Mouse (Mus musculus): Measurements from ENCODE around the gene Itga3. TPM values are rescaled to one million over a fixed set of nuclear protein-coding genes. Genes with fewer than 3 reads are reported as not detected.

The Itga3 gene
- total and polyA plus RNA-seq, 3 experiments, result 5.8 to 53.0 (median 9.0) TPM

- Histone ChIP-seq H3K4me1 (ENCODE audit: control insufficient read depth in 1 of 2, insufficient read depth in 2 of 2) (peaks cover 35 to 73% of the 10 kb centered on the region in 2 experiments), H3K79me2 (replicated peaks; ENCODE audit: control insufficient read depth, extremely low read depth, insufficient read depth, poor library complexity, severe bottlenecking) (no peaks in the 10 kb centered on the region), H3K36me3 (replicated peaks in 1 of 2; ENCODE audit: control insufficient read depth in 1 of 2, insufficient read depth in 1 of 2, low read length in 1 of 2) (no peaks in the 10 kb centered on the region), H3K9ac (ENCODE audit: insufficient read depth, low read depth) (no peak overlapping the region), H3K27ac (ENCODE audit: insufficient read depth, low read depth) (no peak overlapping the region), H3K9me3 (replicated peaks; ENCODE audit: low read length) (no peaks in the 10 kb centered on the region), H3K27me3 (replicated peaks) (peaks cover 15% of the 10 kb centered on the region), H3K4me3 (replicated peaks in 1 of 3; ENCODE audit: low read depth in 2 of 3, low read length in 2 of 3, poor library complexity in 1 of 3) (no peak overlapping the region), H3K4me2 (ENCODE audit: insufficient read depth, low read depth, poor library complexity, severe bottlenecking) (no peak overlapping the region)
- dilution Hi-C loops (cut with MboI; ENCODE audit: extremely low pct_ligation_motif_present, extremely low pct_unique_long_range_greater_than_20kb, low sequenced_read_pairs) (no loop called here), in situ Hi-C loops (cut with MboI; ENCODE audit: low pct_ligation_motif_present, low pct_unique_long_range_greater_than_20kb, low sequenced_read_pairs) (no loop called here)
- DNase-seq (ENCODE audit: extremely low read depth), result no peak
- TF ChIP-seq RCOR1 (conservative IDR thresholded peaks at IDR 0.05; ENCODE audit: low read depth, low read length) (no peak), ELF1 (IDR thresholded peaks at IDR 0.05; ENCODE audit: low read depth, low read length) (peak; percentile 17; the same call in 1 of the 2 replicates), TBP (conservative IDR thresholded peaks at IDR 0.05; ENCODE audit: low read depth, low read length) (no peak), ETS1 (conservative IDR thresholded peaks at IDR 0.05; ENCODE audit: low read depth, low read length) (peak; percentile 27), E2F4 (IDR thresholded peaks at IDR 0.05; ENCODE audit: insufficient replicate concordance, low read depth, low read length) (no peak)
These were observed 6.3 kb upstream of the Itga3 start for GRCm38 (mm10) chr11:95082896-95083295.

GRCm38 (mm10) chr11:95080783-95081182 lies 4.2 kb upstream of the Itga3 start:
- no peak for DNase-seq (ENCODE audit: extremely low read depth)
- in situ Hi-C loops (cut with MboI; ENCODE audit: low pct_ligation_motif_present, low pct_unique_long_range_greater_than_20kb, low sequenced_read_pairs) (no loop called here), dilution Hi-C loops (cut with MboI; ENCODE audit: extremely low pct_ligation_motif_present, extremely low pct_unique_long_range_greater_than_20kb, low sequenced_read_pairs) (no loop called here)
- H3K4me1 ChIP-seq (ENCODE audit: control insufficient read depth in 1 of 2, insufficient read depth in 2 of 2), result peaks cover 34 to 74% of the 10 kb centered on the region in 2 experiments
- H3K27me3 ChIP-seq (replicated peaks), result peaks cover 24% of the 10 kb centered on the region
- no peak for TF ChIP-seq MAX (IDR thresholded peaks at IDR 0.05; ENCODE audit: low read length)
- TF ChIP-seq JUN (IDR thresholded peaks at IDR 0.05; ENCODE audit: insufficient read depth, low read depth, low read length), result no peak
- no peak for TF ChIP-seq CTCF (conservative IDR thresholded peaks at IDR 0.05 in 1 of 2, IDR thresholded peaks at IDR 0.05 in 1 of 2; ENCODE audit: low read depth in 2 of 2, low read length in 2 of 2)
- TF ChIP-seq PAX5 (IDR thresholded peaks at IDR 0.05; ENCODE audit: low read length), result no peak
- no peak for TF ChIP-seq ZC3H11A (IDR thresholded peaks at IDR 0.05; ENCODE audit: low read depth, low read length)
- no peaks in the 10 kb centered on the region for H3K79me2 ChIP-seq (replicated peaks; ENCODE audit: control insufficient read depth, extremely low read depth, insufficient read depth, poor library complexity, severe bottlenecking)
- no peak overlapping the region for H3K9ac ChIP-seq (ENCODE audit: insufficient read depth, low read depth)
- H3K9me3 ChIP-seq (replicated peaks; ENCODE audit: low read length), result no peaks in the 10 kb centered on the region
- no peaks in the 10 kb centered on the region for H3K36me3 ChIP-seq (replicated peaks in 1 of 2; ENCODE audit: control insufficient read depth in 1 of 2, insufficient read depth in 1 of 2, low read length in 1 of 2)
- no peak overlapping the region for H3K4me3 ChIP-seq (replicated peaks in 1 of 3; ENCODE audit: low read depth in 2 of 3, low read length in 2 of 3, poor library complexity in 1 of 3)
- H3K4me2 ChIP-seq (ENCODE audit: insufficient read depth, low read depth, poor library complexity, severe bottlenecking), result no peak overlapping the region
- H3K27ac ChIP-seq (ENCODE audit: insufficient read depth, low read depth), result no peak overlapping the region

GRCm38 (mm10) chr11:95079256-95079875 lies 2.8 kb upstream of the Itga3 start:
- in situ Hi-C loops (cut with MboI; ENCODE audit: low pct_ligation_motif_present, low pct_unique_long_range_greater_than_20kb, low sequenced_read_pairs) (no loop called here), dilution Hi-C loops (cut with MboI; ENCODE audit: extremely low pct_ligation_motif_present, extremely low pct_unique_long_range_greater_than_20kb, low sequenced_read_pairs) (no loop called here)
- no peak for DNase-seq (ENCODE audit: extremely low read depth)
- Histone ChIP-seq H3K4me1 (ENCODE audit: control insufficient read depth in 1 of 2, insufficient read depth in 2 of 2) (peaks cover 35 to 75% of the 10 kb centered on the region in 2 experiments), H3K4me2 (ENCODE audit: insufficient read depth, low read depth, poor library complexity, severe bottlenecking) (no peak overlapping the region), H3K27me3 (replicated peaks) (peaks cover 27% of the 10 kb centered on the region), H3K79me2 (replicated peaks; ENCODE audit: control insufficient read depth, extremely low read depth, insufficient read depth, poor library complexity, severe bottlenecking) (peaks cover 8% of the 10 kb centered on the region; the same call in 1 of the 2 replicates), H3K9me3 (replicated peaks; ENCODE audit: low read length) (no peaks in the 10 kb centered on the region), H3K27ac (ENCODE audit: insufficient read depth, low read depth) (no peak overlapping the region), H3K36me3 (replicated peaks in 1 of 2; ENCODE audit: control insufficient read depth in 1 of 2, insufficient read depth in 1 of 2, low read length in 1 of 2) (peaks cover 0 to 2% of the 10 kb centered on the region in 2 experiments), H3K4me3 (replicated peaks in 1 of 3; ENCODE audit: low read depth in 2 of 3, low read length in 2 of 3, poor library complexity in 1 of 3) (no peak overlapping the region), H3K9ac (ENCODE audit: insufficient read depth, low read depth) (no peak overlapping the region)
- TF ChIP-seq JUND (conservative IDR thresholded peaks at IDR 0.05; ENCODE audit: low read depth, low read length) (no peak), KAT2A (IDR thresholded peaks at IDR 0.05; ENCODE audit: insufficient replicate concordance, low read length) (no peak), ZKSCAN1 (IDR thresholded peaks at IDR 0.05; ENCODE audit: borderline replicate concordance, low read depth, low read length) (no peak), MXI1 (IDR thresholded peaks at IDR 0.05; ENCODE audit: low read depth, low read length) (no peak), MAFK (IDR thresholded peaks at IDR 0.05; ENCODE audit: insufficient replicate concordance, low read length) (no peak), ETS1 (conservative IDR thresholded peaks at IDR 0.05; ENCODE audit: low read depth, low read length) (no peak), EP300 (IDR thresholded peaks at IDR 0.05; ENCODE audit: low read length) (no peak), NRF1 (IDR thresholded peaks at IDR 0.05; ENCODE audit: low read depth, low read length) (no peak), ELF1 (IDR thresholded peaks at IDR 0.05; ENCODE audit: low read depth, low read length) (no peak), ZNF384 (IDR thresholded peaks at IDR 0.05; ENCODE audit: low read depth, low read length) (no peak)

Data from CH12.LX (cell line).